Mouse (Mus musculus) lung, adult 2 months (tissue): ENCODE data around the gene Shisa5. TPM values are rescaled to one million over a fixed set of nuclear protein-coding genes. Genes with fewer than 3 reads are reported as not detected.

Experiments
- DNase-seq: peaks from one replicate; pipeline ENCODE4 v3.0.0; 2022
- H3K4me1 ChIP-seq: fragments of 200-500 bp; 2 replicates; pipeline ENCODE4 v1.6.1; 2011; ENCODE audit warnings: low read length; ENCODE audit not compliant: control insufficient read depth, insufficient read depth
- H3K4me3 ChIP-seq: fragments of 200-500 bp; replicated peaks from 2 replicates; pipeline ENCODE3; 2011; ENCODE audit warnings: low read depth, mild to moderate bottlenecking, control low read depth, low read length; ENCODE audit errors: extremely low read depth
- CTCF ChIP-seq: fragments of 200-500 bp; IDR thresholded peaks from 2 replicates; pipeline ENCODE4 v1.5.1; 2011; ENCODE audit warnings: mild to moderate bottlenecking, low read length, control low read depth; ENCODE audit not compliant: insufficient read depth
- POLR2A ChIP-seq: fragments of 200-500 bp; IDR thresholded peaks from 2 replicates; pipeline ENCODE4 v1.6.1; 2011; ENCODE audit warnings: low read depth, mild to moderate bottlenecking, control low read depth, low read length, borderline replicate concordance; ENCODE audit errors: extremely low read depth
- WGBS: fragments of 180-500 bp; shearing (Covaris S2); methylation state at CpG from one replicate; pipeline ENCODE4 v1.1.7; 2018; 5-methylcytosine and 5-hydroxymethylcytosine counted together
- polyA plus RNA-seq: library from polyadenylated mRNA; depleted of rRNA; stranded (reverse); fragments of >200 nt; gene quantifications from 2 replicates; pipeline ENCODE4 v1.2.3, GENCODE M21; 2012

Gene Shisa5
- polyA plus RNA-seq, 1 experiment = 918 TPM

DNA sequence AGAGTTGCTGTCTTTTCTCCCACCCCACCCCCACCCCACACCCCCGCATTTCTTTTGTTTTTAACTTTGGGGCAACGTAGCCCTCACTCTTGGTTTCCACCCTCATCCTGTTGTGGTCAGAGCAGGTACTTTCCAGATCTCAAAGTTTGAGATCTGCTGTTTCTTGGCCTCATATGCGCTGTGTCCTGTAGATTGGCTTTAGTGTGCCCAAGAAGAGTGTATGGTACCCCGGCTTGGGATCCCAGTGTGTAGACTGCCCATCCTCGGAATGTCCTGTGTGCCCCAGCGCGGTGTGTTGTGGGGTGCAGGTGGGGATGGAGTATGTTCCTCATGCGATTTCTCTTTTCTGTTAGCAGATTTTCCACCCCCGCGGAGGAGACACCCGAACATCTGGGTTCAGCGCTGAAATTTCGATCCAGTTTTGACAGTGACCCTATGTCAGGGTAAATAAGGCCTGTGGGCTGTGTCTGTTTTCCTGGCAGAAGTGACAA lies 12.7 kb downstream of the Shisa5 start:
- TF ChIP-seq CTCF (no peak), POLR2A (no peak)
- Histone ChIP-seq H3K4me1 (peaks cover 6% of the 10 kb centered on the region), H3K4me3 (peak overlapping the region; percentile 62)
- DNase-seq = no peak
- WGBS = 78% methylated on average over 13 of the region's 13 CpGs

GRCm38 (mm10) chr9:109051651-109052489 lies 13.5 kb downstream of the Shisa5 start:
- peak overlapping the region; percentile 62 for H3K4me3 ChIP-seq
- H3K4me1 ChIP-seq = peaks cover 4% of the 10 kb centered on the region
- 83% methylated on average over 10 of the region's 10 CpGs for WGBS
- DNase-seq = no peak
- TF ChIP-seq POLR2A (0 out of 2 replicates have a peak, but pooled peaks have one; percentile 19), CTCF (no peak)

DNA sequence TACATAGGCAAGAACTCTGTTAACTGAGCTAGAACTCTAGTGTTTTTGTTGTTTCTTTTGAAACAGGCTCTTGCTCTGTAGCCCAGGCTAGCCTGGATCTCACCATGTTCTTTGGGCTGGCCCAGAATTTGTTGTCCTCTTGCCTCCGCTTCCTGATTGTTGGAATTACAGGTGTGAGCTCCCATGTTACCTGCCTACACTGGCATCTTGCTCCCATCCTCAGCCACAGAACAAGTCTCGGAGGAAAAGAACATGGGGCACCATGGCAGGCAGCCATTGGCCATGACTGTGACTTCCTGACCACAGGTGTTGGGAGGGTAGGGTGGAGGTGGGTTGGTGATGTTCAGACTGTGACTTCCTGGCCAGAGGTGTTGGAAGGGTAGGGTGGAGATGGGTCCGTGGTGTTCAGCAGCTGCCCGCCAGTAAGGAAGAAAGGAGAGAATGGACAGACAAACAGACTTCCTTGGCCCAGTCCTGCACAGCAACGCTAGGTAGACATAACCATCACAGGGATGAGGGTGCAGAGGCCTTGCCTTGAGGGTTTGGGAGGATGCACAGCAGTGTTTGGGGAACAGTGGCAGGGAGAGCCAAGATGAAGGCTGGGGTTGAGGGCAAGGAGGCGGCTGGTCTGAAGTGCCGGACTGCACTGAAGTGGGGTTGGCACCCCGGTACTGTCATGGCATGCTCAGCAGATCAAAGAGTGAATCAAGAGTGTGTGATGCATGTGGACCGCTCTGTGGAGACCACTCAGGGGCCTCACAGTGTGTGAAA lies 14.3 kb downstream of the Shisa5 start:
- TF ChIP-seq CTCF (no peak), POLR2A (0 out of 2 replicates have a peak, but pooled peaks have one; percentile 21)
- no peak for DNase-seq
- peaks cover 4% of the 10 kb centered on the region for H3K4me1 ChIP-seq
- H3K4me3 ChIP-seq = peak overlapping the region; percentile 45
- WGBS = 81% methylated on average over 9 of the region's 9 CpGs

DNA sequence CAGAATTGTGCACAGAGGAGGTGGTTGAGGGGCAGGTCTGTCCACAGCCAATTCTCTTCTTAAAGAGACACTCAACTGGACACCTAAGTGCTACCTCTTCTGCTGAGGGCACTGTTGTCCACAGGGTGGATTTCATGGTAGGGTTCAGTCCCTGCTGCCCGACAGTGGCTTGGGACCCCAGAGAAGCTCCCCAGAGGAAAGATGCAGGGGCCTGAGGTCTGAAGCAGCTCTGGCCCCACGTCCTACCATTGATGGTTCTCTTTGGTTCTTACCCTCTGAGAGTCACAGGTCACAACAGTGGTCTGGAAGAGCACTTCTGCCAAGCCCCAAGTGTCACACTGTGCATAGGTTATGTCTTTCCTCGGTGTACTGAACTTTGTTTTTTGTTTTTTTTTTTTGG lies 15.0 kb downstream of the Shisa5 start:
- no peak for TF ChIP-seq CTCF
- no peak for TF ChIP-seq POLR2A
- no peak for DNase-seq
- 75% methylated on average over 3 of the region's 3 CpGs for WGBS
- Histone ChIP-seq H3K4me1 (peaks cover 11% of the 10 kb centered on the region), H3K4me3 (no peak overlapping the region)

- DNase-seq = no peak
- WGBS = 64% methylated on average over 6 of the region's 6 CpGs
Measured at GRCm38 (mm10) chr9:109053851-109054250, 15.5 kb downstream of the Shisa5 start.

GRCm38 (mm10) chr9:109054712-109055111 lies 16.3 kb downstream of the Shisa5 start:
- WGBS = under 1% methylated on average over 7 of the region's 7 CpGs
- peak; percentile 56 for DNase-seq
- Histone ChIP-seq H3K4me3 (peak overlapping the region; percentile 57), H3K4me1 (peaks cover 18% of the 10 kb centered on the region)
- TF ChIP-seq POLR2A (0 out of 2 replicates have a peak, but pooled peaks have one; percentile 28), CTCF (no peak)

More at GRCm38 (mm10) chr9:109053851-109054250, 15.5 kb downstream of the Shisa5 start:
- Histone ChIP-seq H3K4me3 (no peak overlapping the region), H3K4me1 (peaks cover 16% of the 10 kb centered on the region)
- TF ChIP-seq CTCF = no peak
- TF ChIP-seq POLR2A = no peak

DNA sequence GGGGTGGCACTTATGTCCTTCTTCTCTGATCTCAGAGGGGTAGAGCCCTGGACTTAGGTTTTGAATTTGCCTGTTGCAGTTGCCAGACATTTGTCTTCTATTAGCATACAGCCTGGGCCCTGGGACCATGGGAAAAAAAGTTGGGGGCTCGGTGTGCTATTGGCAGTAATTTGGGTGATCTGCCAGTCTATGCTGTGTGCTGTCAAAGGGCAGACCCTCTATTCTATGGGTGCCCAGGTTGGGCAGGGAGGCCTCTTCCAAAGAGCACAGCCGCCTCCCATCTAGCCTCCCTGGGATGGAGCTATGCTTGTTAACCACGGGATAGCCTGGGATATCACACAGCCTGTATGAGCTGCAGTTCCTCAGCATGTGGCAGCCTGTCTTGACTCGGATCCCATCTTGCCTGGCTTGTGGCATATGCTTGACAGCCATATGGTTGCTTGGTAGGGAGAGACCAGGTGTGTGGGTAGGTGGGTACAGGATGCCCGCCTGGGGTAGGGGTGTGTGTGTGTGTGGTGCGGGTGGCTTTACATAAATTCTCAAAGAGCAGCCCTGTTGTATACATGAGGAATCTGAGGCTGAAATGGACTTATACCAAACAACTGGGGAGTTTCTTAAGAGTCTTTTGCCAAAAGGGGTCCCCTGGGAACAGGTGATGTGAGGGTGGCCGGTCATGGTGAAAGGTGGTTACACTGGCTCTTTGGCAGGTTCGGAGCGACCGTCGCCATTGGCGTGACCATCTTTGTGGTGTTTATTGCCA lies 17.1 kb downstream of the Shisa5 start:
- no peak for DNase-seq
- 84% methylated on average over 12 of the region's 12 CpGs for WGBS
- H3K4me1 ChIP-seq = peaks cover 20% of the 10 kb centered on the region
- TF ChIP-seq POLR2A (no peak), CTCF (no peak)
- peak overlapping the region; percentile 15 for H3K4me3 ChIP-seq

GRCm38 (mm10) chr9:109056081-109056690 lies 17.8 kb downstream of the Shisa5 start:
- 87% methylated on average over 17 of the region's 17 CpGs for WGBS
- TF ChIP-seq POLR2A (no peak), CTCF (no peak)
- Histone ChIP-seq H3K4me1 (peaks cover 20% of the 10 kb centered on the region), H3K4me3 (no peak overlapping the region)
- no peak for DNase-seq
